Mouse (Mus musculus) midbrain, embryonic 10.5 days (tissue): Measurements from ENCODE around the gene Psat1. TPM values are rescaled to one million over a fixed set of nuclear protein-coding genes. Genes with fewer than 3 reads are reported as not detected.

Source experiments
- DNase-seq: peaks from one replicate; pipeline ENCODE4 v3.0.0-alpha.2; 2017; ENCODE audit warnings: low spot score
- H3K27ac ChIP-seq: fragments of 300-500 bp; sonication (generic); replicated peaks from 2 replicates; pipeline ENCODE4 v1.5.1; 2016; ENCODE audit warnings: mild to moderate bottlenecking
- H3K27me3 ChIP-seq: fragments of 300-500 bp; sonication (generic); 2 replicates; pipeline ENCODE4 v1.6.1; 2016; ENCODE audit warnings: low read depth, mild to moderate bottlenecking; ENCODE audit not compliant: poor library complexity, severe bottlenecking
- H3K36me3 ChIP-seq: fragments of 300-500 bp; sonication (generic); 2 replicates; pipeline ENCODE4 v1.6.1; 2016; ENCODE audit warnings: mild to moderate bottlenecking, moderate library complexity
- H3K4me1 ChIP-seq: fragments of 300-500 bp; sonication (generic); 2 replicates; pipeline ENCODE4 v1.6.1; 2016
- H3K4me3 ChIP-seq: fragments of 300-500 bp; sonication (generic); 2 replicates; pipeline ENCODE4 v1.5.1; 2016; ENCODE audit warnings: mild to moderate bottlenecking, moderate library complexity
- H3K9me3 ChIP-seq: fragments of 300-500 bp; sonication (generic); replicated peaks from 2 replicates; pipeline ENCODE4 v1.6.1; 2016; ENCODE audit warnings: mild to moderate bottlenecking
- WGBS: fragments of 180-500 bp; shearing (Covaris S2); methylation state at CpG from one replicate; pipeline ENCODE4 v1.1.7; 2016; 5-methylcytosine and 5-hydroxymethylcytosine counted together
- polyA plus RNA-seq: library from polyadenylated mRNA; unstranded; fragments of >200 nt; fragmentation: Nextera tagmentation; extraction: Ambion mirVana; gene quantifications from 2 replicates; pipeline ENCODE4 v1.2.1, GENCODE M21; 2016

Gene Psat1
- polyA plus RNA-seq, 1 experiment from 2014 or later, result 129 TPM

GRCm38 (mm10) chr19:15918111-15918510 is 29.0 kb downstream of the Psat1 start:
- Histone ChIP-seq H3K4me3 (no peak overlapping the region), H3K36me3 (peaks cover 74% of the 10 kb centered on the region), H3K27me3 (no peaks in the 10 kb centered on the region), H3K27ac (no peak overlapping the region), H3K9me3 (no peaks in the 10 kb centered on the region), H3K4me1 (peaks cover 8% of the 10 kb centered on the region)
- DNase-seq, result no peak
- 94% methylated on average over 7 of the region's 7 CpGs for WGBS

- H3K4me3 ChIP-seq, result no peak overlapping the region
- H3K27me3 ChIP-seq, result no peaks in the 10 kb centered on the region
- no peaks in the 10 kb centered on the region for H3K4me1 ChIP-seq
- peaks cover 98% of the 10 kb centered on the region for H3K36me3 ChIP-seq
- 94% methylated on average over 9 of the region's 9 CpGs for WGBS
- no peaks in the 10 kb centered on the region for H3K9me3 ChIP-seq
- no peak for DNase-seq
- H3K27ac ChIP-seq, result no peak overlapping the region
Observed at GRCm38 (mm10) chr19:15913249-15913997, 33.7 kb downstream of the Psat1 start.

GRCm38 (mm10) chr19:15911441-15911840 is 35.7 kb downstream of the Psat1 start:
- H3K36me3 ChIP-seq, result peaks cover 98% of the 10 kb centered on the region
- no peak overlapping the region for H3K4me3 ChIP-seq
- no peak overlapping the region for H3K27ac ChIP-seq
- DNase-seq, result no peak
- no peaks in the 10 kb centered on the region for H3K27me3 ChIP-seq
- WGBS, result 91% methylated on average over 5 of the region's 5 CpGs
- H3K4me1 ChIP-seq, result no peaks in the 10 kb centered on the region
- H3K9me3 ChIP-seq, result no peaks in the 10 kb centered on the region

GRCm38 (mm10) chr19:15910987-15911386 is 36.1 kb downstream of the Psat1 start:
- Histone ChIP-seq H3K9me3 (no peaks in the 10 kb centered on the region), H3K27ac (no peak overlapping the region), H3K36me3 (peaks cover 98% of the 10 kb centered on the region), H3K4me1 (no peaks in the 10 kb centered on the region), H3K27me3 (no peaks in the 10 kb centered on the region), H3K4me3 (no peak overlapping the region)
- no peak for DNase-seq
- 89% methylated on average over 3 of the region's 3 CpGs for WGBS

GRCm38 (mm10) chr19:15910488-15910887 is 36.6 kb downstream of the Psat1 start:
- 86% methylated on average over 1 of the region's 1 CpGs for WGBS
- H3K36me3 ChIP-seq, result peaks cover 100% of the 10 kb centered on the region

GRCm38 (mm10) chr19:15908016-15908415 is 39.1 kb downstream of the Psat1 start:
- Histone ChIP-seq H3K9me3 (no peaks in the 10 kb centered on the region), H3K27me3 (no peaks in the 10 kb centered on the region), H3K27ac (no peak overlapping the region), H3K36me3 (peaks cover 84% of the 10 kb centered on the region), H3K4me3 (no peak overlapping the region), H3K4me1 (peaks cover 16% of the 10 kb centered on the region)
- WGBS, result 93% methylated on average over 5 of the region's 5 CpGs
- DNase-seq, result no peak

More at GRCm38 (mm10) chr19:15910488-15910887, 36.6 kb downstream of the Psat1 start:
- Histone ChIP-seq H3K4me3 (no peak overlapping the region), H3K9me3 (no peaks in the 10 kb centered on the region), H3K27me3 (no peaks in the 10 kb centered on the region), H3K4me1 (no peaks in the 10 kb centered on the region), H3K27ac (no peak overlapping the region)
- no peak for DNase-seq

GRCm38 (mm10) chr19:15904734-15905133 is 42.4 kb downstream of the Psat1 start:
- H3K9me3 ChIP-seq, result no peaks in the 10 kb centered on the region
- H3K27me3 ChIP-seq, result no peaks in the 10 kb centered on the region
- no peak for DNase-seq
- 91% methylated on average over 4 of the region's 4 CpGs for WGBS
- H3K4me1 ChIP-seq, result peaks cover 21% of the 10 kb centered on the region
- peaks cover 52% of the 10 kb centered on the region for H3K36me3 ChIP-seq
- no peak overlapping the region for H3K4me3 ChIP-seq
- H3K27ac ChIP-seq, result no peak overlapping the region

GRCm38 (mm10) chr19:15903508-15904480 is 43.3 kb downstream of the Psat1 start:
- Histone ChIP-seq H3K4me1 (peaks cover 21% of the 10 kb centered on the region), H3K36me3 (peaks cover 42% of the 10 kb centered on the region), H3K27me3 (no peaks in the 10 kb centered on the region), H3K27ac (peak overlapping the region; percentile 56), H3K4me3 (no peak overlapping the region; the same call in 1 of the 2 replicates), H3K9me3 (no peaks in the 10 kb centered on the region)
- peak; percentile 23 for DNase-seq
- WGBS, result 42% methylated on average over 20 of the region's 20 CpGs

- Histone ChIP-seq H3K4me3 (no peak overlapping the region), H3K27me3 (no peaks in the 10 kb centered on the region), H3K4me1 (no peaks in the 10 kb centered on the region), H3K9me3 (no peaks in the 10 kb centered on the region), H3K27ac (no peak overlapping the region), H3K36me3 (no peaks in the 10 kb centered on the region)
- no peak for DNase-seq
- WGBS, result 91% methylated on average over 3 of the region's 3 CpGs
Observed at GRCm38 (mm10) chr19:15895681-15896080, 51.5 kb downstream of the Psat1 start.

GRCm38 (mm10) chr19:15892146-15892545 is 55.0 kb downstream of the Psat1 start:
- 88% methylated on average over 4 of the region's 4 CpGs for WGBS
- H3K27ac ChIP-seq, result no peak overlapping the region
- H3K4me3 ChIP-seq, result no peak overlapping the region

GRCm38 (mm10) chr19:15888466-15888865 is 58.7 kb downstream of the Psat1 start:
- WGBS, result 95% methylated on average over 4 of the region's 4 CpGs
- Histone ChIP-seq H3K4me3 (no peak overlapping the region), H3K36me3 (no peaks in the 10 kb centered on the region), H3K27me3 (no peaks in the 10 kb centered on the region), H3K9me3 (no peaks in the 10 kb centered on the region), H3K4me1 (no peaks in the 10 kb centered on the region), H3K27ac (no peak overlapping the region)
- DNase-seq, result no peak

More at GRCm38 (mm10) chr19:15892146-15892545, 55.0 kb downstream of the Psat1 start:
- Histone ChIP-seq H3K27me3 (no peaks in the 10 kb centered on the region), H3K36me3 (no peaks in the 10 kb centered on the region), H3K9me3 (no peaks in the 10 kb centered on the region), H3K4me1 (no peaks in the 10 kb centered on the region)
- DNase-seq, result no peak

GRCm38 (mm10) chr19:15882705-15883426 is 64.3 kb downstream of the Psat1 start:
- no peak for DNase-seq
- Histone ChIP-seq H3K27ac (no peak overlapping the region), H3K36me3 (no peaks in the 10 kb centered on the region), H3K9me3 (no peaks in the 10 kb centered on the region), H3K27me3 (no peaks in the 10 kb centered on the region), H3K4me1 (no peaks in the 10 kb centered on the region), H3K4me3 (no peak overlapping the region)
- 73% methylated on average over 11 of the region's 11 CpGs for WGBS
